ENCODE assay signal across 8 mouse cellular contexts in the genomic region with DNA sequence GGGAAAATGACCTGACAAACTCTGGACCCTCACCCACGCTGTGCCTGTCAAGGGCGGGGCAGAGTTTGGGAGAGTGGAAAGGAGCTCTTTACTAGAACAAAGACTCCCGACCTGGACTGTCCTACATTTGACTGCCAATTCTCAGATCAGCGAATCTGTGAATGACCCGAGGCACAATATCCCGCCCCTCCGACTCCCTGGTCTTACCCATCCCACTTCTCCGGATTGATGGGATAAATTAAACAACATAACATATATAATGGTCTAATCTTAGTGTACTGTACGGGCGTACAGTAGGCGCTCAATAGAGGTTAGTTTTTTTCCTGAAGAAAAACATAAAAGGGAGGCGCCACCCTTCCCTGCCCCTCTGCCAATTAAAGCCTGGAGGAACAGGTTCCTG. TPM values are rescaled to one million over a fixed set of nuclear protein-coding genes. Genes with fewer than 3 reads are reported as not detected.
DNase-seq lines count a peak whose midpoint lies in the region; ATAC-seq and TF ChIP-seq lines count a peak whose summit lies in the region.

No protein-coding gene starts in this region.

- WGBS in heart, embryonic 14.5 days, result 22% methylated on average over 12 of the region's 12 CpGs
- 53% methylated on average over 12 of the region's 12 CpGs for WGBS in bone marrow, adult 2 months
- 16% methylated on average over 12 of the region's 12 CpGs for WGBS in hindbrain, embryonic 14.5 days
- WGBS in midbrain, embryonic 14.5 days, result 17% methylated on average over 12 of the region's 12 CpGs

- peak overlapping the region; percentile 98 for H3K4me2 ChIP-seq in heart, embryonic 14.5 days (ENCODE audit: low read length)
- H3K4me2 ChIP-seq in hindbrain, embryonic 14.5 days (replicated peaks), result peak overlapping the region; percentile 100
- H3K4me2 ChIP-seq in midbrain, embryonic 14.5 days (ENCODE audit: low read length), result peak overlapping the region; percentile 100

- ATAC-seq in heart, embryonic 14.5 days (ENCODE audit: insufficient number of reproducible peaks, insufficient read depth, low FRiP score, low read depth), result no peak
- peak; percentile 26; the same call in 1 of the 2 replicates for ATAC-seq in hindbrain, embryonic 14.5 days (ENCODE audit: low FRiP score)
- peak; percentile 17; the same call in 1 of the 2 replicates for ATAC-seq in midbrain, embryonic 14.5 days (ENCODE audit: low FRiP score, low TSS enrichment)

- no peaks in the 10 kb centered on the region for H3K9me3 ChIP-seq in heart, embryonic 14.5 days (ENCODE audit: control insufficient read depth, low read length)
- no peaks in the 10 kb centered on the region for H3K9me3 ChIP-seq in hindbrain, embryonic 14.5 days (ENCODE audit: control insufficient read depth, low read length)
- no peaks in the 10 kb centered on the region for H3K9me3 ChIP-seq in midbrain, embryonic 14.5 days (ENCODE audit: control insufficient read depth, low read length)

- intact Hi-C loops in heart, postnatal 14 days (cut with DNase I), result no loop called here

- TF ChIP-seq CTCF in bone marrow, adult 2 months (IDR thresholded peaks at IDR 0.05; ENCODE audit: control insufficient read depth, insufficient read depth, low read length), result no peak

- no peaks in the 10 kb centered on the region for H3K27me3 ChIP-seq in heart, embryonic 14.5 days (ENCODE audit: control insufficient read depth, insufficient read depth, low read length)
- no peaks in the 10 kb centered on the region for H3K27me3 ChIP-seq in hindbrain, embryonic 14.5 days (ENCODE audit: control insufficient read depth, insufficient read depth, low read length)
- no peaks in the 10 kb centered on the region for H3K27me3 ChIP-seq in midbrain, embryonic 14.5 days (ENCODE audit: control insufficient read depth, insufficient read depth, low read length)

- TF ChIP-seq POLR2A in bone marrow, adult 2 months (IDR thresholded peaks at IDR 0.05; ENCODE audit: borderline replicate concordance, control insufficient read depth, low read depth, low read length), result no peak

- peaks cover 12 to 29% of the 10 kb centered on the region in 2 experiments; a peak in 3 of 4 replicates for H3K4me1 ChIP-seq in heart, embryonic 14.5 days (ENCODE audit: control insufficient read depth in 2 of 2, insufficient read depth in 2 of 2, low read length in 2 of 2)
- H3K4me1 ChIP-seq in bone marrow, adult 2 months (ENCODE audit: control insufficient read depth, insufficient read depth, low read length), result peaks cover 10% of the 10 kb centered on the region
- 0 out of 2 replicates have a peak, but pooled peaks cover 6% of the 10 kb centered on the region for H3K4me1 ChIP-seq in hindbrain, embryonic 14.5 days (replicated peaks; ENCODE audit: control insufficient read depth, insufficient read depth, low read length)
- H3K4me1 ChIP-seq in midbrain, embryonic 14.5 days (ENCODE audit: control insufficient read depth, insufficient read depth, low read length), result peaks cover 14% of the 10 kb centered on the region; the same call in 1 of the 2 replicates

- H3K4me3 ChIP-seq in heart, embryonic 14.5 days (ENCODE audit: control insufficient read depth in 1 of 2, insufficient read depth in 1 of 2, low read depth in 1 of 2, low read length in 2 of 2), result peak overlapping the region in 1 of 2 experiments; percentile 70; a peak in 3 of 4 replicates
- H3K4me3 ChIP-seq in bone marrow, adult 2 months (replicated peaks; ENCODE audit: control insufficient read depth, low read depth, low read length), result peak overlapping the region; percentile 27
- H3K4me3 ChIP-seq in hindbrain, embryonic 14.5 days (replicated peaks; ENCODE audit: low read length), result peak overlapping the region; percentile 49
- H3K4me3 ChIP-seq in midbrain, embryonic 14.5 days (replicated peaks; ENCODE audit: low read depth, low read length), result peak overlapping the region; percentile 57

- H3K9ac ChIP-seq in heart, embryonic 14.5 days (ENCODE audit: low read length), result peak overlapping the region; percentile 73
- peak overlapping the region; percentile 60 for H3K9ac ChIP-seq in hindbrain, embryonic 14.5 days
- peak overlapping the region; percentile 41; the same call in 1 of the 2 replicates for H3K9ac ChIP-seq in midbrain, embryonic 14.5 days (replicated peaks; ENCODE audit: low read length)

- H3K36me3 ChIP-seq in heart, embryonic 14.5 days (ENCODE audit: control insufficient read depth, insufficient read depth, low read length), result no peaks in the 10 kb centered on the region
- H3K36me3 ChIP-seq in hindbrain, embryonic 14.5 days (replicated peaks; ENCODE audit: control insufficient read depth, insufficient read depth), result no peaks in the 10 kb centered on the region
- H3K36me3 ChIP-seq in midbrain, embryonic 14.5 days (ENCODE audit: control insufficient read depth, insufficient read depth, low read length), result no peaks in the 10 kb centered on the region

- no peak for DNase-seq in heart, postnatal 14 days
- no peak for DNase-seq in hindbrain, embryonic 14.5 days (ENCODE audit: low spot score)
- no peak for DNase-seq in midbrain, embryonic 14.5 days
- no peak for DNase-seq in thymus, postnatal 25 days
- DNase-seq in layer of hippocampus, adult 18-20 months (ENCODE audit: low spot score in 2 of 2), result no peak
- no peak for DNase-seq in gastrocnemius, postnatal 25 days

- H3K27ac ChIP-seq in heart, embryonic 14.5 days (replicated peaks in 1 of 2; ENCODE audit: control insufficient read depth in 1 of 2, insufficient read depth in 1 of 2, low read depth in 2 of 2, low read length in 2 of 2), result no peak overlapping the region
- no peak overlapping the region for H3K27ac ChIP-seq in bone marrow, adult 2 months (ENCODE audit: control insufficient read depth, insufficient read depth, low read depth, low read length, poor library complexity)
- no peak overlapping the region for H3K27ac ChIP-seq in hindbrain, embryonic 14.5 days
- no peak overlapping the region for H3K27ac ChIP-seq in midbrain, embryonic 14.5 days (replicated peaks; ENCODE audit: low read depth, low read length)

RNA-seq across cellular contexts. Expression of a gene that starts 0.7 kb away (rescaled TPM):
- polyA plus RNA-seq in heart, embryonic 14.5 days (2014; fragmentation: Nextera tagmentation; extraction: Ambion mirVana), result 2.5 and 3.1 TPM in 2 replicates
- 10 to 100 TPM in 1 of 2 experiments, 1 to 10 TPM in 1; 9.4 to 10.4 TPM for total RNA-seq in heart, postnatal 14 days (2021)
- polyA plus RNA-seq in bone marrow, adult 2 months (2011; ENCODE audit: insufficient read depth, insufficient read length, low replicate concordance, missing spikeins), result 146 and 157 TPM in 2 replicates
- polyA plus RNA-seq in hindbrain, embryonic 14.5 days (2014; fragmentation: Nextera tagmentation; extraction: Ambion mirVana), result 1.2 and 1.3 TPM in 2 replicates
- polyA plus RNA-seq in midbrain, embryonic 14.5 days (2014; fragmentation: Nextera tagmentation; extraction: Ambion mirVana), result 1.2 and 1.7 TPM in 2 replicates
- under 1 TPM; 0.36 to 0.84 TPM for total RNA-seq in layer of hippocampus, adult 18-20 months (2021)
- 1 to 10 TPM; 1.8 to 3.5 TPM for total RNA-seq in gastrocnemius, postnatal 25 days (2021)

RNA-seq across cellular contexts. Expression of a gene that starts 28.2 kb away (rescaled TPM):
- 247 and 296 TPM in 2 replicates for polyA plus RNA-seq in heart, embryonic 14.5 days (2014; fragmentation: Nextera tagmentation; extraction: Ambion mirVana)
- 10 to 100 TPM; 85.4 to 93.7 TPM for total RNA-seq in heart, postnatal 14 days (2021)
- polyA plus RNA-seq in bone marrow, adult 2 months (2011; ENCODE audit: insufficient read depth, insufficient read length, low replicate concordance, missing spikeins), result 14.5 and 33.8 TPM in 2 replicates
- polyA plus RNA-seq in hindbrain, embryonic 14.5 days (2014; fragmentation: Nextera tagmentation; extraction: Ambion mirVana), result 194 and 206 TPM in 2 replicates
- polyA plus RNA-seq in midbrain, embryonic 14.5 days (2014; fragmentation: Nextera tagmentation; extraction: Ambion mirVana), result 108 and 140 TPM in 2 replicates
- total RNA-seq in layer of hippocampus, adult 18-20 months (2021), result 10 to 100 TPM; 30.0 to 35.1 TPM
- total RNA-seq in gastrocnemius, postnatal 25 days (2021), result 10 to 100 TPM; 13.5 to 21.2 TPM

RNA-seq across cellular contexts. Expression of a gene that starts 34.7 kb away (rescaled TPM):
- 1.3 and 1.5 TPM in 2 replicates for polyA plus RNA-seq in heart, embryonic 14.5 days (2014; fragmentation: Nextera tagmentation; extraction: Ambion mirVana)
- 10 to 100 TPM; 11.6 to 12.8 TPM for total RNA-seq in heart, postnatal 14 days (2021)
- polyA plus RNA-seq in bone marrow, adult 2 months (2011; ENCODE audit: insufficient read depth, insufficient read length, low replicate concordance, missing spikeins), result 0.23 and 0.60 TPM in 2 replicates
- polyA plus RNA-seq in hindbrain, embryonic 14.5 days (2014; fragmentation: Nextera tagmentation; extraction: Ambion mirVana), result 4.9 TPM in 2 replicates
- polyA plus RNA-seq in midbrain, embryonic 14.5 days (2014; fragmentation: Nextera tagmentation; extraction: Ambion mirVana), result 1.8 and 3.4 TPM in 2 replicates
- 1 to 10 TPM; 2.2 to 2.6 TPM for total RNA-seq in layer of hippocampus, adult 18-20 months (2021)
- 1 to 10 TPM; 2.8 to 3.0 TPM for total RNA-seq in gastrocnemius, postnatal 25 days (2021)

Comparison
In these comparisons a context has a peak if more than half of its experiments do, and no peak if none do; other contexts are left out.
1. RNA of a gene that starts 0.7 kb away (polyA plus RNA-seq): 146 to 157 TPM in bone marrow, adult 2 months; 2.5 to 3.1 TPM in heart, embryonic 14.5 days, 1.2 to 1.7 TPM in midbrain, embryonic 14.5 days and 1.2 to 1.3 TPM in hindbrain, embryonic 14.5 days; every median in the first group is over 10 times any median in the second.
2. Peak in every context shown above with its lines, with median percentiles within 50 percentile points of each other: H3K4me2 ChIP-seq and H3K9ac ChIP-seq.